Mouse (Mus musculus) left cerebral cortex, postnatal 4 days (tissue): ENCODE results near the gene Krtcap3. TPM values are rescaled to one million over a fixed set of nuclear protein-coding genes. Genes with fewer than 3 reads are reported as not detected.
A peak's percentile ranks its signal among the peaks of the same experiment; 100 is the strongest.
"Not testable (repeated sequence)": the region's sequence is repeated elsewhere in the genome, so short reads cannot be mapped to it uniquely, and the experiment has no call there.

ENCODE experiments used
- DNase-seq: peaks from one replicate; pipeline ENCODE4 v3.0.0-alpha.2; 2022
- intact Hi-C: fragments of 180-260 bp; cut with DNase I; formaldehyde crosslinking; loops from one replicate; pipeline ENCODE4 v1.15.1; 2025
- total RNA-seq, 2 experiments: library from RNA; stranded (reverse); gene quantifications; 2 replicates each; pipeline ENCODE4 v1.2.3; 2021

Krtcap3 gene
- total RNA-seq, result 1 to 10 TPM; 2.2 to 3.1 TPM

DNA sequence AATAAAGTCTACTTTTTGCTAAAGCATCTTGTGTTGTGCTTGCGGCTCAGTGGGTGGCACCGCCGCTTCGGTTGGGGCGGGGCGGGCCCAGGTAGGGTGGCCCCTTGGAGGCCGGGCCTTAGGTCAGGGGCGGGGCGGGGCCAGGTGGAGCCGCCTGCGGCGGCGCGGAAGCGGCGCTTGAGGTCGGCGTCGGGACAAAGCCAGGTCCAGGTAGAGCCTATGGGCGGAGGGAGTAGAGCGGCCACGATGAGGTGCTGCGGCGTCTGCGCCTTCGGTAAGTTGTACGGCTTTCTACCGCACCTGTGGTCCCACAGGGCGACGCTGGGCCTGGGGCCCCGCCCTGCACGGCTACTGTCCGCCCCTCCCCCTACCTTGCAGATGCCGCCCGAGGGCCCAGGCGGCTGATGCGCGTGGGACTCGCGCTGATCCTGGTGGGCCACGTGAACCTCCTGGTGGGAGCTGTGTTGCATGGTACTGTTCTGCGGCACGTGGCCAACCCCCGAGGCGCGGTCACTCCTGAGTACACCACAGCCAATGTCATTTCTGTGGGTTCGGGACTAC lies at the start of gene Krtcap3:
TSS of gene Krtcap3 (plus strand) at position 151 of the 561 bp plus-strand sequence.
- peak; percentile 34 for DNase-seq
- intact Hi-C loops, result no loop called here

- intact Hi-C loops, result no loop called here
- peak; percentile 95 for DNase-seq
Observed at GRCm38 (mm10) chr5:31201742-31202590, 49.5 kb upstream of the Krtcap3 start, which contains the start of gene Zfp513. TSS of gene Zfp513 (minus strand) at chr5:31202303.

DNA sequence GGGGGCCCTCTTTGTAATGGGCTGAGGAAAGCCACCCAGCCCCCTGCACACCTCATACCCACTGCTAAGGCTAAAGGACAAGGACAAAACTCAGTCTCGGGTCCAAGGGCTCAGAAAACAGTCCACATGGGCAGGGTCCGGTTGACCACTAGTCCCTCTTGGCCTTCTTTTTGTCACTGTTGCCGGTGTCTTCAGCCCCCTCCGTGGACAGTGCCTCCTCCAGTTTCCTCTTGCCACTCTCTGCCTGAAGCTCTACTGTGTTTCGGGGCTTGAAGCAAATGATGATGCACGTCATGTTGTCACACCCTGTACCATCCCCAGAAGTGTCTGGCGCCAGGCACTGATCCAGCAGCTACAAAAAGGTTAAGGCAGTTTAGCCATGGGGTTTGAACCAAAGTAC lies 48.6 kb upstream of the Krtcap3 start:
- no peak for DNase-seq
- intact Hi-C loops, result no loop called here

DNA sequence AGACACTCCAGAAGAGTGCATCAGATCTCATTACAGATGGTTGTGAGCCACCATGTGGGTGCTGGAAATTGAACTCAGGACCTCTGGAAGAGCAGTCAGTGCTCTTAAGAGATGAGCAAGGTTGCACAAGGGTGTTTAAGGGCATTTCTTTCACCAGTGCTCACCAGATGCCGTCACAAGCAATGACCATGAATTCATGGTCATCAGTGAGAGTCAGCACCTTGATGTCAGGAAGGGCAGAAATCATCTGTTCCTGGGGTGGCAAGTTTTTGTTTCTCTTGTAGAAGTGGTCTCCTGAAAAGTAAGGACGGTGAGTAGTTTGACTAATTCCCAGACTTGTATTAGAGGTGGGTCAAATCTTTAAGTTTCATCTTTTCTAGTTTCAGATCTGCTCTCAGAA lies 47.6 kb upstream of the Krtcap3 start:
- no peak for DNase-seq
- intact Hi-C loops, result no loop called here

GRCm38 (mm10) chr5:31204421-31204820 lies 47.1 kb upstream of the Krtcap3 start:
- intact Hi-C loops, result no loop called here
- DNase-seq, result no peak

DNA sequence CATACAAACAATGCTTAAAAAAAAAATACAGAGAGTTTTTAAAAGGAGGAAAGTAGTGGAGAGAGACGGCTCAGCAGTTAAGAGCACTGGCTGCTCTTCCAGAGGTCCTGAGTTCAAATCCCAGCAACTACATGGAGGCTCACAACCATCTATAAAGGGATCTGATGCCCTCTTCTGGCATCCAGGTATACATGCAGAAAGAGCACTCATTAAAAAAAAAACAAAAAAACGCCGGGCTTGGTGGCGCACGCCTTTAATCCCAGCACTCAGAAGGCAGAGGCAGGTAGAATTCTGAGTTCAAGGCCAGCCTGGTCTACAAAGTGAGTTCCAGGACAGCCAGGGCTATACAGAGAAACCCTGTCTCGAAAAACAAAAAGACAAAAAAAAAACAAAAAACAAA lies 34.9 kb upstream of the Krtcap3 start:
- intact Hi-C loops, result not testable (repeated sequence)

DNA sequence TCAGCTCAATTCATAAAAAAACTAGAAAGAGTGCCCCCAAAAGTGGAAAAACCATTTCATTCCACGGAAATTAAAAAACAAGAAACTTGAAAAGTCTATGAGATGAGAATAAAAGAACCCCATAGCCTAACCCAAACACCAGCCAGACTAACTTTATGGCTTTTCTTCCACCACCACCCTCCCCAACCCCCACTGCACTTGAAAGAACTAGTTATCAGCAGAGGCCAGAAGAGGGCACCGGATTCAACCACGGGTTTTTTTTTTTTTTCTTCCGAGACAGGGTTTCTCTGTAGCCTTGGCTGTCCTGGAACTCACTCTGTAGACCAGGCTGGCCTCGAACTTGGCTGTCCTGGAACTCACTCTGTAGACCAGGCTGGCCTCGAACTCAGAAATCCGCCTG lies 33.2 kb upstream of the Krtcap3 start:
- intact Hi-C loops, result no loop called here
- no peak for DNase-seq

More for the DNA sequence above, 34.9 kb upstream of the Krtcap3 start:
- not testable (repeated sequence) for DNase-seq

DNA sequence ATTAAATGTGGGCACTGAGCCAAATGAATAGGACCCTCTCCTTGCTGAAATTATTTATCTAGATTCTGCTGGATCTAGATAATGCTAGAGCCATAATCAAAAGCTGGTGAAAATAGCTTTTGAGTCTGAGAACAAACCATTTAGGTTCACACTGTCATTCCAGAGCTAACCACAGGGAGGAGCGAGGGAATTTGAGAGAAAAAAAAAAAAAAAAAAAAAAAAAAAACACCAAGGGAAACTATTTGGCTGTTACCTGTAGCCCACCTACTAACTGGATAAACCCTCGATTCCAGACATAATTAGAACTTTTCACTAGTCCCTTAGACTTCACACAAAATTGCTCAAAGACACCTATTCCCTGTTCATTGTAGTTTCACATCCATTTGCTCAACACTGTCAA lies 32.4 kb upstream of the Krtcap3 start:
- DNase-seq, result no peak
- intact Hi-C loops, result no loop called here

GRCm38 (mm10) chr5:31219474-31219873 lies 32.0 kb upstream of the Krtcap3 start:
- intact Hi-C loops, result no loop called here

GRCm38 (mm10) chr5:31219911-31220447 lies 31.5 kb upstream of the Krtcap3 start:
- DNase-seq, result peak; percentile 61
- intact Hi-C loops, result no loop called here

More at GRCm38 (mm10) chr5:31219474-31219873, 32.0 kb upstream of the Krtcap3 start:
- DNase-seq, result no peak

- intact Hi-C loops, result no loop called here
- peak; percentile 99 for DNase-seq
Observed at GRCm38 (mm10) chr5:31220448-31221303, 30.8 kb upstream of the Krtcap3 start, which contains the start of gene Ppm1g. TSS of gene Ppm1g (minus strand) at chr5:31220687.

DNA sequence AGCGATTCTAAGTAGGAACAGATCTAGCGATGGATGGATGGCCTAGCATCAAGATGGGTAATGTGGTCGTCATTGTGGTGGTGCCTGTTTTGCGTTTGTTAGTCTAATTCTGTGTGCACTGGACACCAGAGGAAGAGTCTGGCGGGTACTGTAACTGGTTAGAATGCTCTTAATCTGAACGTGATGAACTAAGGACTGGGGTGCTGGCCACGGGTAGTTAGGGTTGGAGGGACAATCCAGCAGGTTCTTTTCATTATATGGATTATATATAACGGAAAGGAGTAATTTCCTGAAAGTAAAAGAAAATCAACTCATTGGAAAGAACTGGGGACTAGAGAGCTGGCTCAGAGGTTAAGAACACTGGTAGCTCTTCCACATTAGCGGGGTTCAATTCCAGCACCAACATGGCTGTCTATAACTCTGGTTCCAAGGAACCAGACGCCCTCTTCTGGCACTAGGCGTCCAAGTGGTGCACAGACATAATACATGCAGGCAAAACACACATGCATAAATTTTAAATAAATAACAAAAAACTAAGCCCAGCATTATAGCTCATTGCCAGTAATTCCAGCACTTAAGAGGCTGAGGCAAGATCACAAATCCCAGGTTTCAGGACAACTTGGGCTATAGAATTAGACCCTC lies 30.1 kb upstream of the Krtcap3 start:
- DNase-seq, result peak; percentile 55

DNA sequence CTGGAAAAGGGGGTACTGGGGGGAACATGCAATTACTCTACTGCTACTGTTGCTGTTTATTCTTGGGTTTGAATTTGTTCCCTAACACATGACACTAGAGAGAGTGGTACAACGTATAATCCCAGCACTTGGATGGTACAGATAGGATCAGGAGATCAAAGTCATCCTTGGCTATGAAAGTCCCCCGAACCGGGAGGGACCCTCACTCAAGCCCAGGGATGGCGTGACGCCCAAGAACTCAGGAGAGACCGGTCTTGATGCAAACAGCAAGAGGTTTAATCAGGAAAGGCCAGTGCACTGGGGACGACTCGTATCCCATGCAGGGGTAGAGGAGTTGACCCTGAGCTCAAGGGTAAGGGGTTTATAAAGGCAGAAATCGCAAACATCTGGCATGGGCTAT lies 28.8 kb upstream of the Krtcap3 start:
- intact Hi-C loops, result no loop called here
- DNase-seq, result no peak

More for the DNA sequence above, 30.1 kb upstream of the Krtcap3 start:
- intact Hi-C loops, result no loop called here

GRCm38 (mm10) chr5:31226641-31227040 lies 24.9 kb upstream of the Krtcap3 start:
- intact Hi-C loops, result no loop called here
- DNase-seq, result no peak

GRCm38 (mm10) chr5:31240637-31241521 lies 10.6 kb upstream of the Krtcap3 start, which contains the start of the genes Nrbp1 and Gm9970:
TSS of gene Nrbp1 (plus strand) at chr5:31240864.
TSS of gene Gm9970 (minus strand) at chr5:31241232.
- peak; percentile 98 for DNase-seq
- intact Hi-C loops, result no loop called here

GRCm38 (mm10) chr5:31241522-31242034 lies 9.9 kb upstream of the Krtcap3 start:
- intact Hi-C loops, result no loop called here
- no peak for DNase-seq

GRCm38 (mm10) chr5:31242191-31242590 lies 9.3 kb upstream of the Krtcap3 start:
- intact Hi-C loops, result no loop called here

GRCm38 (mm10) chr5:31250716-31251115 lies 775 bp upstream of the Krtcap3 start:
- intact Hi-C loops, result no loop called here
- no peak for DNase-seq

More at GRCm38 (mm10) chr5:31242191-31242590, 9.3 kb upstream of the Krtcap3 start:
- no peak for DNase-seq

DNA sequence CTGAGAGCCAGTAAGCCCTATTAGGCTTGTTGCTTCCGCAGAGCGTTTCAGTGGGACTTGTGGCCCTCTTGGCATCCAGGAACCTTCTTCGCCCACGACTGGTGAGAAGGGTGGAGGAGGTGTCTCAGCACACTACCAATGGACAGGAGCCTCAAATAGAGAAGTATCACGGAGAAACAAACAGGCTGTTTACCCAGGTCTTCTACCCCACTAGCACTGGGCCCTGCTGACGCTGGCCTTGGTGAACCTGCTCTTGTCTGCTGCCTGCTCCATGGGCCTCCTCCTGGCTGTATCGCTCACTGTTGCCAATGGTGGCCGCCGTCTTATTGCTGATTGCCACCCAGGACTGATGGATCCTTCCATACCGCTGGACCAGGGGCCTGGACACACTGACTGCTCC lies 660 bp downstream of the Krtcap3 start:
- no peak for DNase-seq
- intact Hi-C loops, result no loop called here
